Mouse (Mus musculus): ENCODE measurements around the gene Ank2. TPM values are rescaled to one million over a fixed set of nuclear protein-coding genes. Genes with fewer than 3 reads are reported as not detected.

The Ank2 gene
- polyA plus RNA-seq, 1 experiment from 2014 or later: 189 TPM

GRCm38 (mm10) chr3:127017523-127017922 lies 481.6 kb downstream of the Ank2 start:
- no peak overlapping the region for H3K27ac ChIP-seq (ENCODE audit: low read length)
- WGBS: 80% methylated on average over 3 of the region's 3 CpGs
- no peak for ATAC-seq
- no peak overlapping the region for H3K4me2 ChIP-seq (ENCODE audit: low read length)
- H3K4me3 ChIP-seq (ENCODE audit: low read depth, low read length): no peak overlapping the region
- H3K27me3 ChIP-seq (ENCODE audit: control insufficient read depth, insufficient read depth, low read depth, low read length): no peaks in the 10 kb centered on the region
- no peaks in the 10 kb centered on the region for H3K4me1 ChIP-seq (ENCODE audit: control insufficient read depth, insufficient read depth, low read length)
- peaks cover 24% of the 10 kb centered on the region for H3K36me3 ChIP-seq (ENCODE audit: control insufficient read depth, insufficient read depth, low read length)
- no peaks in the 10 kb centered on the region for H3K9me3 ChIP-seq (replicated peaks; ENCODE audit: control insufficient read depth, low read length, poor library complexity, severe bottlenecking)
- H3K9ac ChIP-seq (ENCODE audit: low read depth, low read length): no peak overlapping the region

- H3K9ac ChIP-seq (ENCODE audit: low read depth, low read length): no peak overlapping the region
- H3K27me3 ChIP-seq (ENCODE audit: control insufficient read depth, insufficient read depth, low read depth, low read length): no peaks in the 10 kb centered on the region
- ATAC-seq: no peak
- peaks cover 31% of the 10 kb centered on the region for H3K36me3 ChIP-seq (ENCODE audit: control insufficient read depth, insufficient read depth, low read length)
- H3K4me1 ChIP-seq (ENCODE audit: control insufficient read depth, insufficient read depth, low read length): no peaks in the 10 kb centered on the region
- no peak overlapping the region for H3K27ac ChIP-seq (ENCODE audit: low read length)
- H3K9me3 ChIP-seq (replicated peaks; ENCODE audit: control insufficient read depth, low read length, poor library complexity, severe bottlenecking): no peaks in the 10 kb centered on the region
- no peak overlapping the region for H3K4me2 ChIP-seq (ENCODE audit: low read length)
- H3K4me3 ChIP-seq (ENCODE audit: low read depth, low read length): no peak overlapping the region
- 91% methylated on average over 6 of the region's 6 CpGs for WGBS
Measured at GRCm38 (mm10) chr3:127015596-127015995, 483.6 kb downstream of the Ank2 start.

- H3K27ac ChIP-seq (ENCODE audit: low read length): no peak overlapping the region
- ATAC-seq: no peak
- H3K4me1 ChIP-seq (ENCODE audit: control insufficient read depth, insufficient read depth, low read length): no peaks in the 10 kb centered on the region
- no peaks in the 10 kb centered on the region for H3K9me3 ChIP-seq (replicated peaks; ENCODE audit: control insufficient read depth, low read length, poor library complexity, severe bottlenecking)
- WGBS: 81% methylated on average over 6 of the region's 6 CpGs
- H3K36me3 ChIP-seq (ENCODE audit: control insufficient read depth, insufficient read depth, low read length): peaks cover 34% of the 10 kb centered on the region
- no peak overlapping the region for H3K4me2 ChIP-seq (ENCODE audit: low read length)
- H3K27me3 ChIP-seq (ENCODE audit: control insufficient read depth, insufficient read depth, low read depth, low read length): no peaks in the 10 kb centered on the region
- H3K4me3 ChIP-seq (ENCODE audit: low read depth, low read length): no peak overlapping the region
- H3K9ac ChIP-seq (ENCODE audit: low read depth, low read length): no peak overlapping the region
Measured at GRCm38 (mm10) chr3:127015175-127015574, 484.0 kb downstream of the Ank2 start.

- Histone ChIP-seq H3K36me3 (ENCODE audit: control insufficient read depth, insufficient read depth, low read length) (peaks cover 38% of the 10 kb centered on the region), H3K27me3 (ENCODE audit: control insufficient read depth, insufficient read depth, low read depth, low read length) (no peaks in the 10 kb centered on the region), H3K4me2 (ENCODE audit: low read length) (no peak overlapping the region), H3K9ac (ENCODE audit: low read depth, low read length) (no peak overlapping the region), H3K4me1 (ENCODE audit: control insufficient read depth, insufficient read depth, low read length) (no peaks in the 10 kb centered on the region), H3K9me3 (replicated peaks; ENCODE audit: control insufficient read depth, low read length, poor library complexity, severe bottlenecking) (no peaks in the 10 kb centered on the region), H3K4me3 (ENCODE audit: low read depth, low read length) (no peak overlapping the region), H3K27ac (ENCODE audit: low read length) (no peak overlapping the region)
- ATAC-seq: no peak
- 82% methylated on average over 4 of the region's 4 CpGs for WGBS
Measured at GRCm38 (mm10) chr3:127013976-127014375, 485.2 kb downstream of the Ank2 start.

GRCm38 (mm10) chr3:127012525-127012924 lies 486.6 kb downstream of the Ank2 start:
- Histone ChIP-seq H3K27ac (ENCODE audit: low read length) (no peak overlapping the region), H3K4me1 (ENCODE audit: control insufficient read depth, insufficient read depth, low read length) (no peaks in the 10 kb centered on the region), H3K27me3 (ENCODE audit: control insufficient read depth, insufficient read depth, low read depth, low read length) (no peaks in the 10 kb centered on the region), H3K36me3 (ENCODE audit: control insufficient read depth, insufficient read depth, low read length) (peaks cover 48% of the 10 kb centered on the region), H3K4me2 (ENCODE audit: low read length) (no peak overlapping the region), H3K4me3 (ENCODE audit: low read depth, low read length) (no peak overlapping the region), H3K9me3 (replicated peaks; ENCODE audit: control insufficient read depth, low read length, poor library complexity, severe bottlenecking) (no peaks in the 10 kb centered on the region), H3K9ac (ENCODE audit: low read depth, low read length) (no peak overlapping the region)
- 54% methylated on average over 8 of the region's 8 CpGs for WGBS
- 0 out of 2 replicates have a peak, but pooled peaks have one; percentile 43 for ATAC-seq

GRCm38 (mm10) chr3:127005898-127006673 lies 493.1 kb downstream of the Ank2 start:
- ATAC-seq: peak; percentile 61; the same call in 1 of the 2 replicates
- 88% methylated on average over 9 of the region's 9 CpGs for WGBS
- Histone ChIP-seq H3K4me3 (ENCODE audit: low read depth, low read length) (no peak overlapping the region), H3K4me1 (ENCODE audit: control insufficient read depth, insufficient read depth, low read length) (no peaks in the 10 kb centered on the region), H3K27me3 (ENCODE audit: control insufficient read depth, insufficient read depth, low read depth, low read length) (no peaks in the 10 kb centered on the region), H3K9me3 (replicated peaks; ENCODE audit: control insufficient read depth, low read length, poor library complexity, severe bottlenecking) (no peaks in the 10 kb centered on the region), H3K27ac (ENCODE audit: low read length) (no peak overlapping the region), H3K36me3 (ENCODE audit: control insufficient read depth, insufficient read depth, low read length) (peaks cover 40% of the 10 kb centered on the region), H3K4me2 (ENCODE audit: low read length) (no peak overlapping the region), H3K9ac (ENCODE audit: low read depth, low read length) (no peak overlapping the region)

- H3K27me3 ChIP-seq (ENCODE audit: control insufficient read depth, insufficient read depth, low read depth, low read length): no peaks in the 10 kb centered on the region
- WGBS: 79% methylated on average over 9 of the region's 9 CpGs
- no peaks in the 10 kb centered on the region for H3K4me1 ChIP-seq (ENCODE audit: control insufficient read depth, insufficient read depth, low read length)
- no peak overlapping the region for H3K4me3 ChIP-seq (ENCODE audit: low read depth, low read length)
- H3K36me3 ChIP-seq (ENCODE audit: control insufficient read depth, insufficient read depth, low read length): peaks cover 30% of the 10 kb centered on the region
- H3K9me3 ChIP-seq (replicated peaks; ENCODE audit: control insufficient read depth, low read length, poor library complexity, severe bottlenecking): no peaks in the 10 kb centered on the region
- ATAC-seq: no peak
- no peak overlapping the region for H3K9ac ChIP-seq (ENCODE audit: low read depth, low read length)
- no peak overlapping the region for H3K27ac ChIP-seq (ENCODE audit: low read length)
- H3K4me2 ChIP-seq (ENCODE audit: low read length): no peak overlapping the region
Measured at GRCm38 (mm10) chr3:127004860-127005633, 494.1 kb downstream of the Ank2 start.

GRCm38 (mm10) chr3:127003946-127004345 lies 495.2 kb downstream of the Ank2 start:
- H3K36me3 ChIP-seq (ENCODE audit: control insufficient read depth, insufficient read depth, low read length): peaks cover 27% of the 10 kb centered on the region
- H3K4me2 ChIP-seq (ENCODE audit: low read length): no peak overlapping the region
- H3K9me3 ChIP-seq (replicated peaks; ENCODE audit: control insufficient read depth, low read length, poor library complexity, severe bottlenecking): no peaks in the 10 kb centered on the region
- H3K4me3 ChIP-seq (ENCODE audit: low read depth, low read length): no peak overlapping the region
- peaks cover 6% of the 10 kb centered on the region for H3K4me1 ChIP-seq (ENCODE audit: control insufficient read depth, insufficient read depth, low read length)
- WGBS: 97% methylated on average over 11 of the region's 11 CpGs
- no peaks in the 10 kb centered on the region for H3K27me3 ChIP-seq (ENCODE audit: control insufficient read depth, insufficient read depth, low read depth, low read length)
- no peak for ATAC-seq
- no peak overlapping the region for H3K27ac ChIP-seq (ENCODE audit: low read length)
- no peak overlapping the region for H3K9ac ChIP-seq (ENCODE audit: low read depth, low read length)

- peaks cover 8% of the 10 kb centered on the region for H3K36me3 ChIP-seq (ENCODE audit: control insufficient read depth, insufficient read depth, low read length)
- H3K4me3 ChIP-seq (ENCODE audit: low read depth, low read length): no peak overlapping the region
- H3K27ac ChIP-seq (ENCODE audit: low read length): peak overlapping the region; percentile 68
- H3K9me3 ChIP-seq (replicated peaks; ENCODE audit: control insufficient read depth, low read length, poor library complexity, severe bottlenecking): no peaks in the 10 kb centered on the region
- peak; percentile 47 for ATAC-seq
- H3K4me1 ChIP-seq (ENCODE audit: control insufficient read depth, insufficient read depth, low read length): peaks cover 31% of the 10 kb centered on the region
- peak overlapping the region; percentile 34 for H3K4me2 ChIP-seq (ENCODE audit: low read length)
- no peaks in the 10 kb centered on the region for H3K27me3 ChIP-seq (ENCODE audit: control insufficient read depth, insufficient read depth, low read depth, low read length)
- 7% methylated on average over 7 of the region's 8 CpGs for WGBS
- peak overlapping the region; percentile 31; the same call in 1 of the 2 replicates for H3K9ac ChIP-seq (ENCODE audit: low read depth, low read length)
Measured at GRCm38 (mm10) chr3:126998742-126999112, 500.4 kb downstream of the Ank2 start.
